Mouse (Mus musculus): ENCODE results near the gene Ushbp1.

GRCm38 (mm10) chr8:71404951-71405351 is 9.3 kb upstream of the Ushbp1 start:
- no peak for TF ChIP-seq CTCF (IDR thresholded peaks at IDR 0.05; ENCODE audit: low read depth, low read length)
- no peak for TF ChIP-seq POLR2A (IDR thresholded peaks at IDR 0.05; ENCODE audit: borderline replicate concordance, low read depth, low read length)

Data from bone marrow macrophage, adult 2 months (primary cell).